Mouse (Mus musculus) testis, postnatal 10 days (tissue): ENCODE measurements around the gene Gm49358.
A peak's percentile ranks its signal among the peaks of the same experiment; 100 is the strongest.

Experiments
- DNase-seq: peaks from one replicate; pipeline ENCODE4 v3.0.0; 2021; ENCODE audit warnings: low spot score

The Gm49358 gene

GRCm38 (mm10) chr10:86814292-86815131 lies 50.7 kb downstream of the Gm49358 start:
- peak; percentile 61 for DNase-seq

GRCm38 (mm10) chr10:86815133-86815532 lies 51.4 kb downstream of the Gm49358 start:
- DNase-seq = no peak

- no peak for DNase-seq
These were observed 55.9 kb downstream of the Gm49358 start for GRCm38 (mm10) chr10:86819649-86820165.

- no peak for DNase-seq
These were observed 57.2 kb downstream of the Gm49358 start for GRCm38 (mm10) chr10:86821014-86821413.

GRCm38 (mm10) chr10:86824093-86824492 lies 60.3 kb downstream of the Gm49358 start:
- DNase-seq = no peak

GRCm38 (mm10) chr10:86824871-86825270 lies 61.1 kb downstream of the Gm49358 start:
- no peak for DNase-seq

GRCm38 (mm10) chr10:86825871-86826522 lies 62.2 kb downstream of the Gm49358 start:
- DNase-seq = no peak

- DNase-seq = no peak
These were observed 63.2 kb downstream of the Gm49358 start for GRCm38 (mm10) chr10:86826929-86827328.

- no peak for DNase-seq
These were observed 64.7 kb downstream of the Gm49358 start for GRCm38 (mm10) chr10:86828221-86829135.

GRCm38 (mm10) chr10:86829515-86829914 lies 65.7 kb downstream of the Gm49358 start:
- no peak for DNase-seq

- no peak for DNase-seq
These were observed 73.0 kb downstream of the Gm49358 start for GRCm38 (mm10) chr10:86836784-86837183.

- DNase-seq = no peak
These were observed 75.1 kb downstream of the Gm49358 start for GRCm38 (mm10) chr10:86838827-86839226.

GRCm38 (mm10) chr10:86842659-86843058 lies 78.9 kb downstream of the Gm49358 start:
- no peak for DNase-seq

GRCm38 (mm10) chr10:86846926-86847467 lies 83.2 kb downstream of the Gm49358 start:
- no peak for DNase-seq

- no peak for DNase-seq
These were observed 85.3 kb downstream of the Gm49358 start for GRCm38 (mm10) chr10:86849087-86849486.

GRCm38 (mm10) chr10:86849508-86849907 lies 85.7 kb downstream of the Gm49358 start:
- no peak for DNase-seq

- no peak for DNase-seq
These were observed 88.4 kb downstream of the Gm49358 start for GRCm38 (mm10) chr10:86852160-86852559.

GRCm38 (mm10) chr10:86853433-86853832 lies 89.7 kb downstream of the Gm49358 start:
- no peak for DNase-seq

- DNase-seq = no peak
These were observed 96.6 kb downstream of the Gm49358 start for GRCm38 (mm10) chr10:86860396-86860795.

- no peak for DNase-seq
These were observed 98.7 kb downstream of the Gm49358 start for GRCm38 (mm10) chr10:86862496-86862895.

- DNase-seq = no peak
These were observed 99.7 kb downstream of the Gm49358 start for GRCm38 (mm10) chr10:86863429-86863828.

- DNase-seq = no peak
These were observed 108.3 kb downstream of the Gm49358 start for GRCm38 (mm10) chr10:86872121-86872520.
